Mouse (Mus musculus) forebrain, embryonic 11.5 days (tissue): ENCODE results near the gene Flcn. TPM values are rescaled to one million over a fixed set of nuclear protein-coding genes. Genes with fewer than 3 reads are reported as not detected.

ENCODE experiments used
- ATAC-seq: fragments of 200-750 bp; cut with Nextera tagmentation; replicated peaks from 2 replicates; pipeline ENCODE4 v1.8.0; 2017; ENCODE audit warnings: moderate TSS enrichment; ENCODE audit not compliant: low FRiP score
- DNase-seq: peaks from one replicate; pipeline ENCODE4 v3.0.0-alpha.2; 2017; ENCODE audit warnings: low spot score
- H3K27ac ChIP-seq: fragments of 300-500 bp; sonication (generic); 2 replicates; pipeline ENCODE4 v1.5.1; 2014; ENCODE audit warnings: low read depth, low read length
- H3K27me3 ChIP-seq: fragments of 300-500 bp; sonication (generic); 2 replicates; pipeline ENCODE4 v1.6.1; 2014; ENCODE audit warnings: mild to moderate bottlenecking, low read length, mixed read lengths; ENCODE audit not compliant: control insufficient read depth, insufficient read depth
- H3K36me3 ChIP-seq: fragments of 300-500 bp; sonication (generic); 2 replicates; pipeline ENCODE4 v1.6.1; 2014; ENCODE audit warnings: mild to moderate bottlenecking, low read length, moderate library complexity, mixed read lengths; ENCODE audit not compliant: control insufficient read depth, insufficient read depth
- H3K4me1 ChIP-seq: fragments of 300-500 bp; sonication (generic); replicated peaks from 2 replicates; pipeline ENCODE4 v1.6.1; 2014; ENCODE audit warnings: low read length, mixed read lengths; ENCODE audit not compliant: control insufficient read depth, insufficient read depth
- H3K4me2 ChIP-seq: fragments of 300-500 bp; sonication (generic); 2 replicates; pipeline ENCODE4 v1.6.1; 2014; ENCODE audit warnings: low read depth, mild to moderate bottlenecking, low read length, moderate library complexity, mixed read lengths; ENCODE audit not compliant: severe bottlenecking
- H3K4me3 ChIP-seq: fragments of 300-500 bp; sonication (generic); 2 replicates; pipeline ENCODE4 v1.5.1; 2014; ENCODE audit warnings: low read depth, low read length
- H3K9ac ChIP-seq: fragments of 300-500 bp; sonication (generic); 2 replicates; pipeline ENCODE4 v1.6.1; 2014; ENCODE audit warnings: low read length
- H3K9me3 ChIP-seq: fragments of 300-500 bp; sonication (generic); 2 replicates; pipeline ENCODE4 v1.6.1; 2016; ENCODE audit warnings: low read length, mixed read lengths; ENCODE audit not compliant: control insufficient read depth
- WGBS: fragments of 180-500 bp; shearing (Covaris S2); extraction: QIAGEN DNeasy Blood & Tissue Kit; methylation state at CpG from one replicate; pipeline ENCODE4 v1.1.7; 2014; 5-methylcytosine and 5-hydroxymethylcytosine counted together
- polyA plus RNA-seq: library from polyadenylated mRNA; unstranded; fragments of >200 nt; fragmentation: Nextera tagmentation; extraction: Ambion mirVana; gene quantifications from 2 replicates; pipeline ENCODE4 v1.2.1, GENCODE M21; 2014

The Flcn gene
- polyA plus RNA-seq, 1 experiment from 2014 or later: 36.0 TPM

GRCm38 (mm10) chr11:59770753-59771152, 39.1 kb downstream of the Flcn start:
- H3K4me1 ChIP-seq: no peaks in the 10 kb centered on the region
- WGBS: 95% methylated on average over 7 of the region's 7 CpGs
- H3K9me3 ChIP-seq: no peaks in the 10 kb centered on the region
- DNase-seq (no peak), ATAC-seq (no peak)
- H3K27me3 ChIP-seq: no peaks in the 10 kb centered on the region
- H3K4me3 ChIP-seq: no peak overlapping the region
- no peak overlapping the region for H3K27ac ChIP-seq
- no peak overlapping the region for H3K4me2 ChIP-seq
- peaks cover 5% of the 10 kb centered on the region; the same call in 1 of the 2 replicates for H3K36me3 ChIP-seq
- H3K9ac ChIP-seq: no peak overlapping the region

DNA sequence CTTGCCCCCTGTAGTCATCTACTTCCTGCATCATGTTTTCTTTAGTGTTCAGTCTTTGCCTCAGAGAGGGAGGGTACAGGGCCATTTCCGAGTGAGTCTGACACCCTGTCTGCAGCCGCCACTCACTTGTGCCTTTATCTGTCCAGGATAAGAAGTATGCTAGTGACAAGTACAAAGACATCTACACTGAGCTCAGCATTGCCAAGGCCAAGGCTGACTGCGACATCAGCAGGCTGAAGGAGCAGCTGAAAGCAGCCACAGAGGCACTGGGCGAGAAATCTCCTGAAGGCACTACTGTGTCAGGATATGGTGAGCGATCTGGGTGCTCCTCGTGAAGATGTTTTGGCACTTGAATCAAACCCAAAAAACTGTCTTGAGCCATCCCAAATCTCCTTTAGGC, 40.1 kb downstream of the Flcn start:
- Histone ChIP-seq H3K27ac (no peak overlapping the region), H3K27me3 (no peaks in the 10 kb centered on the region), H3K4me3 (no peak overlapping the region), H3K9me3 (no peaks in the 10 kb centered on the region), H3K9ac (no peak overlapping the region), H3K4me1 (no peaks in the 10 kb centered on the region), H3K36me3 (peaks cover 5% of the 10 kb centered on the region; the same call in 1 of the 2 replicates), H3K4me2 (no peak overlapping the region)
- ATAC-seq (no peak), DNase-seq (no peak)
- WGBS: 91% methylated on average over 6 of the region's 6 CpGs

- Histone ChIP-seq H3K36me3 (peaks cover 5% of the 10 kb centered on the region; the same call in 1 of the 2 replicates), H3K4me2 (no peak overlapping the region), H3K27ac (no peak overlapping the region), H3K27me3 (no peaks in the 10 kb centered on the region), H3K9me3 (no peaks in the 10 kb centered on the region), H3K4me3 (no peak overlapping the region), H3K9ac (no peak overlapping the region), H3K4me1 (no peaks in the 10 kb centered on the region)
- ATAC-seq (no peak), DNase-seq (no peak)
- 92% methylated on average over 2 of the region's 2 CpGs for WGBS
Measured at GRCm38 (mm10) chr11:59769307-59769706, 40.5 kb downstream of the Flcn start.

DNA sequence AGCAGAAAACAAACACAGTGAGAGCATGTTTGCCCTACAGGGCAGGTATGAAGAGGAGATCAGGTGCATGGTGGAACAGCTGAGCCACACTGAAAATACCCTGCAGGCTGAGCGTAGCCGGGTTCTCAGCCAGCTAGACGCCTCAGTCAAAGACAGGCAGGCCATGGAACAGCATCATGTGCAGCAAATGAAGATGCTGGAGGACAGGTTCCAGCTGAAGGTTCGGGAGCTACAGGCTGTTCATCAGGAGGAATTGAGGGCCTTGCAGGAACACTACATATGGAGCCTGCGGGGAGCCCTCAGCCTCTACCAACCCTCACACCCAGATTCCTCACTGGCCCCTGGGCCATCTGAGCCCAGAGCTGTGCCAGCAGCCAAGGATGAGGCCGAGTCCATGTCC, 49.0 kb downstream of the Flcn start:
- 95% methylated on average over 6 of the region's 6 CpGs for WGBS
- Histone ChIP-seq H3K4me2 (no peak overlapping the region), H3K4me1 (no peaks in the 10 kb centered on the region), H3K27ac (no peak overlapping the region), H3K4me3 (no peak overlapping the region), H3K27me3 (no peaks in the 10 kb centered on the region), H3K36me3 (peaks cover 4% of the 10 kb centered on the region), H3K9ac (no peak overlapping the region), H3K9me3 (no peaks in the 10 kb centered on the region)
- no peak for ATAC-seq
- DNase-seq: no peak

GRCm38 (mm10) chr11:59759626-59760025, 50.2 kb downstream of the Flcn start:
- Histone ChIP-seq H3K9me3 (no peaks in the 10 kb centered on the region), H3K4me2 (no peak overlapping the region), H3K27me3 (no peaks in the 10 kb centered on the region), H3K36me3 (peaks cover 4% of the 10 kb centered on the region), H3K27ac (no peak overlapping the region), H3K4me3 (no peak overlapping the region), H3K4me1 (no peaks in the 10 kb centered on the region), H3K9ac (no peak overlapping the region)
- ATAC-seq: no peak
- DNase-seq: no peak
- WGBS: 91% methylated on average over 2 of the region's 2 CpGs

DNA sequence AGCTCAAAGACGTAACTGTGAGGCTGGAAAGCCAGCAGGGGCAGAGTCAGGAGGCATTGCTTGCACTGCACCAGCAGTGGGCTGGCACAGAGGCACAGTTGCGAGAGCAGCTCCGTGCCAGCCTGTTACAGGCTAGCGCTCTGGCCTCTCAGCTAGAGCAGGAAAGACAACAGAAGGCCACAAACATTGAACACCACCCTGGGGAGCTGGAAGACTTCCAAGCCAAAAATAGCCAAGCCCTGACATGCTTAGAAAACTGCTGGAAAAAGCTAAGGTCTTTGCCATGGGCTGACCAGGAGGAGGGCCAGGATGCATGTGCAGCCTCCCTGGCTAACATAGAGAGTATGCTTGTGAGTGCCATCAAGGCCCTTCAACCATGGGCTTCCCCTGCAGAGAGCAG, 50.6 kb downstream of the Flcn start:
- DNase-seq (no peak), ATAC-seq (no peak)
- Histone ChIP-seq H3K27me3 (no peaks in the 10 kb centered on the region), H3K36me3 (peaks cover 4% of the 10 kb centered on the region), H3K27ac (no peak overlapping the region), H3K9ac (no peak overlapping the region), H3K4me2 (no peak overlapping the region), H3K9me3 (no peaks in the 10 kb centered on the region), H3K4me3 (no peak overlapping the region), H3K4me1 (no peaks in the 10 kb centered on the region)
- 88% methylated on average over 4 of the region's 4 CpGs for WGBS

DNA sequence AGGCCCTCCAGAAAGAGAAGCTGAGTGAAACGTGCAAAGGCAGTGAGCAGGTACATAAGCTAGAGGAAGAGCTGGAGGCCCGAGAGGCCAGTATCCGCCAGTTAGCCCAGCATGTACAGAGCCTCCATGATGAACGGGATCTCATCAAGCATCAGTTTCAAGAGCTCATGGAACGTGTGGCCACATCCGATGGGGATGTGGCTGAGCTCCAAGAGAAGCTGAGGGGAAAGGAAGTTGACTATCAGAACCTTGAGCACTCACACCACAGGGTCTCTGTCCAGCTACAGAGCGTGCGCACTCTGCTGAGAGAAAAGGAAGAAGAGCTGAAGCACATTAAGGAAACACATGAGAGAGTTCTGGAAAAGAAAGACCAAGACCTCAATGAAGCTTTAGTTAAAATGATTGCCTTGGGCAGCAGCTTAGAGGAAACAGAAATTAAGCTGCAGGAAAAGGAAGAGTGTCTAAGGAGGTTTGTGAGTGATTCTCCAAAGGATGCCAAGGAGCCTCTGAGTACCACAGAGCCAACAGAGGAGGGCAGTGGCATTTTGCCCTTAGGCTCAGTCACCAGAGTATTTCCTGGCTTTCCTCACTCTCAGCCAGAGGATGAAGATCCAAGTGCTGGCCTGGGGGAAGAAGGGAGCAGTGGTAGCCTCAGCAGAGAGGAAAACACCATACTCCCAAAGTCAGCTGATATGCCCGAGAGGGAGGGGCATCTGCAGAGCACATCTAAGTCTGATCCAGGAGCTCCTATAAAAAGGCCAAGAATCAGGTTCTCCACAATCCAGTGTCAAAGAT, 51.4 kb downstream of the Flcn start:
- Histone ChIP-seq H3K9me3 (no peaks in the 10 kb centered on the region), H3K4me3 (no peak overlapping the region), H3K9ac (no peak overlapping the region), H3K4me1 (no peaks in the 10 kb centered on the region), H3K27me3 (no peaks in the 10 kb centered on the region), H3K4me2 (no peak overlapping the region), H3K27ac (no peak overlapping the region), H3K36me3 (peaks cover 4% of the 10 kb centered on the region)
- no peak for ATAC-seq
- no peak for DNase-seq
- 94% methylated on average over 9 of the region's 9 CpGs for WGBS

GRCm38 (mm10) chr11:59756351-59756750, 53.5 kb downstream of the Flcn start:
- Histone ChIP-seq H3K4me2 (no peak overlapping the region), H3K9me3 (no peaks in the 10 kb centered on the region), H3K9ac (no peak overlapping the region), H3K27me3 (no peaks in the 10 kb centered on the region), H3K36me3 (peaks cover 4% of the 10 kb centered on the region), H3K4me3 (no peak overlapping the region), H3K4me1 (no peaks in the 10 kb centered on the region), H3K27ac (no peak overlapping the region)
- no peak for ATAC-seq
- 65% methylated on average over 4 of the region's 4 CpGs for WGBS
- no peak for DNase-seq

DNA sequence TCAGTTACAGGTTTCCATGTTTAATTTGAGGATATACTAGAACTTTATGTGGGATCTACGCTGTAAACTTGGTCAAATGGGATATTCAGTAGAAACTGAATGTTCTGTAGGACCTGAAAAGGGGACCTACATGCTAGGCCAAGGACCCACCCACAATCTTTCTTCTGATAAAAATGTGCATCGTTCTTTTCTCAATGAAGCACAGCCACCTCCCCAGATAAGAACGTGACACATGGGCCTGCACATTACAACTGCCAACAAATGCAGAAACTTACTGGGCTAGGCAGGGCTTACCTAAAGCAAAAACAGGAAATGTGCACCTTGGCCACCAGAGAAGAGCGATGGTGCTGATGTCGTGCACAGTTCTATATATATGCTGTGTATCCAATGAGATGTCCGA, 55.3 kb downstream of the Flcn start:
- ATAC-seq (no peak), DNase-seq (no peak)
- Histone ChIP-seq H3K27me3 (no peaks in the 10 kb centered on the region), H3K9me3 (no peaks in the 10 kb centered on the region), H3K4me2 (no peak overlapping the region), H3K9ac (no peak overlapping the region), H3K4me1 (no peaks in the 10 kb centered on the region), H3K27ac (no peak overlapping the region), H3K36me3 (peaks cover under 1% of the 10 kb centered on the region), H3K4me3 (no peak overlapping the region)
- 92% methylated on average over 6 of the region's 6 CpGs for WGBS
